Comparison of ENCODE assay signal across 8 mouse cellular contexts in the genomic region with DNA sequence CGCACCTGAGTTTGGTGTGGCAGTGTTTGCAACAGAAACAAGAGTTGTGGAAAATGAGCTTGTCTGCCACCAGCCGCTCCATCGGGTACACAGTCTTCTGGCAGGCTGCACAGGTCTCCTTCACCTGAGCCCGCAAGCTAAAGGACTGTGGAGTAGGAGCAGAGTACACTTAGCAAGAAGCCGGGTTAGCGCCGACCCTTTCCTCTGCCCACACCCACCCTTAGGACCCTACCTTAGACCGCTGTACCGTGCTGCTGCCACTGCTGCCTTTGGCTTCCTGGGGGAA. TPM values are rescaled to one million over a fixed set of nuclear protein-coding genes. Genes with fewer than 3 reads are reported as not detected.
DNase-seq lines count a peak whose midpoint lies in the region; ATAC-seq and TF ChIP-seq lines count a peak whose summit lies in the region.

No protein-coding gene starts in this region.

- peak overlapping the region; percentile 75 for H3K4me3 ChIP-seq in left cerebral cortex, adult 2 months
- peak overlapping the region; percentile 83 for H3K4me3 ChIP-seq in embryonic facial prominence, embryonic 11.5 days (ENCODE audit: low read depth, low read length)

- H3K27ac ChIP-seq in left cerebral cortex, adult 2 months = peak overlapping the region; percentile 99
- peak overlapping the region; percentile 99 for H3K27ac ChIP-seq in embryonic facial prominence, embryonic 11.5 days (replicated peaks; ENCODE audit: low read depth, low read length)

- intact Hi-C loops in left cerebral cortex, adult 2 months (cut with DNase I) = no loop called here

- H3K27me3 ChIP-seq in embryonic facial prominence, embryonic 11.5 days (ENCODE audit: control insufficient read depth, insufficient read depth, low read length) = no peaks in the 10 kb centered on the region

- H3K9me3 ChIP-seq in embryonic facial prominence, embryonic 11.5 days (replicated peaks; ENCODE audit: control insufficient read depth, low read length) = no peaks in the 10 kb centered on the region

- peaks cover 18% of the 10 kb centered on the region for H3K36me3 ChIP-seq in embryonic facial prominence, embryonic 11.5 days (replicated peaks; ENCODE audit: control insufficient read depth, insufficient read depth, low read depth, low read length)

- peaks cover 19% of the 10 kb centered on the region for H3K4me1 ChIP-seq in embryonic facial prominence, embryonic 11.5 days (ENCODE audit: control insufficient read depth, insufficient read depth, low read length)

- peak; percentile 27; the same call in 1 of the 2 replicates for ATAC-seq in embryonic facial prominence, embryonic 11.5 days (replicated peaks; ENCODE audit: insufficient number of reproducible peaks, low FRiP score, low TSS enrichment, low read depth)
- ATAC-seq in inflammation-experienced regulatory T-cells, adult 6 months = peak; percentile 3
- ATAC-seq in monocyte, adult 5-6 weeks (replicated peaks; ENCODE audit: insufficient number of reproducible peaks, low FRiP score, low TSS enrichment, poor library complexity, severe bottlenecking) = 0 out of 2 replicates have a peak, but pooled peaks have one; percentile 0

- peak overlapping the region; percentile 96 for H3K9ac ChIP-seq in embryonic facial prominence, embryonic 11.5 days (replicated peaks; ENCODE audit: low read length)

- no peak for TF ChIP-seq CTCF in left cerebral cortex, adult 2 months (IDR thresholded peaks at IDR 0.05)

- 41% methylated on average over 9 of the region's 9 CpGs for WGBS in embryonic facial prominence, embryonic 11.5 days

- H3K4me2 ChIP-seq in embryonic facial prominence, embryonic 11.5 days (ENCODE audit: low read depth, low read length) = peak overlapping the region; percentile 96

- no peak for DNase-seq in left cerebral cortex, adult 2 months (ENCODE audit: extremely low spot score in 1 of 2, low spot score in 2 of 2)
- no peak for DNase-seq in left cerebral cortex, adult 9 months (ENCODE audit: low spot score in 2 of 2)
- DNase-seq in embryonic facial prominence, embryonic 11.5 days (ENCODE audit: low spot score) = no peak
- no peak for DNase-seq in left cerebral cortex, adult 8-10 months (ENCODE audit: low spot score in 2 of 2)
- no peak for DNase-seq in adrenal gland, postnatal 25 days
- DNase-seq in ovary, postnatal 10 days (ENCODE audit: low spot score) = no peak

RNA-seq across cellular contexts. Expression of gene Gm10840, which starts 1.8 kb away (rescaled TPM):
- not detected for total RNA-seq in left cerebral cortex, adult 2 months (2021)
- 0.92 TPM in 1 of 2 replicates, not detected in the other for polyA plus RNA-seq in embryonic facial prominence, embryonic 11.5 days (2014; fragmentation: Nextera tagmentation; extraction: Ambion mirVana)
- polyA plus RNA-seq in inflammation-experienced regulatory T-cells, adult 6 months (2017; shearing (Covaris generic)) = not detected
- total RNA-seq in monocyte, adult 5-6 weeks (2017) = not detected in 3 replicates
- total RNA-seq in left cerebral cortex, adult 8-10 months (2022) = 1 to 10 TPM in 1 of 4 experiments, not detected in 3; 1.7 TPM
- not detected in 2 replicates for total RNA-seq in adrenal gland, postnatal 25 days (2021)

RNA-seq across cellular contexts. Expression of gene Limd2, which starts 1.8 kb away (rescaled TPM):
- 10 to 100 TPM; 78.1 to 96.5 TPM for total RNA-seq in left cerebral cortex, adult 2 months (2021)
- polyA plus RNA-seq in embryonic facial prominence, embryonic 11.5 days (2014; fragmentation: Nextera tagmentation; extraction: Ambion mirVana) = 431 and 442 TPM in 2 replicates
- polyA plus RNA-seq in inflammation-experienced regulatory T-cells, adult 6 months (2017; shearing (Covaris generic)) = 100 to 1,000 TPM; 535 to 666 (median 652) TPM
- 91.7 to 118 TPM (median 94.0 TPM) in 3 replicates for total RNA-seq in monocyte, adult 5-6 weeks (2017)
- 10 to 100 TPM; 79.3 to 90.2 (median 86.9) TPM for total RNA-seq in left cerebral cortex, adult 8-10 months (2022)
- 10.6 and 16.4 TPM in 2 replicates for total RNA-seq in adrenal gland, postnatal 25 days (2021)

RNA-seq across cellular contexts. Expression of gene Strada, which starts 43.1 kb away (rescaled TPM):
- 10 to 100 TPM; 30.9 to 31.5 TPM for total RNA-seq in left cerebral cortex, adult 2 months (2021)
- polyA plus RNA-seq in embryonic facial prominence, embryonic 11.5 days (2014; fragmentation: Nextera tagmentation; extraction: Ambion mirVana) = 33.4 and 35.8 TPM in 2 replicates
- polyA plus RNA-seq in inflammation-experienced regulatory T-cells, adult 6 months (2017; shearing (Covaris generic)) = 10 to 100 TPM; 28.1 to 45.4 (median 37.4) TPM
- total RNA-seq in monocyte, adult 5-6 weeks (2017) = 20.0 to 33.6 TPM (median 21.1 TPM) in 3 replicates
- 10 to 100 TPM; 29.0 to 34.0 (median 30.3) TPM for total RNA-seq in left cerebral cortex, adult 8-10 months (2022)
- total RNA-seq in adrenal gland, postnatal 25 days (2021) = 9.8 and 19.1 TPM in 2 replicates

RNA-seq across cellular contexts. Expression of gene Ccdc47, which starts 57.3 kb away (rescaled TPM):
- total RNA-seq in left cerebral cortex, adult 2 months (2021) = 10 to 100 TPM; 83.2 to 84.8 TPM
- polyA plus RNA-seq in embryonic facial prominence, embryonic 11.5 days (2014; fragmentation: Nextera tagmentation; extraction: Ambion mirVana) = 65.3 and 70.5 TPM in 2 replicates
- 10 to 100 TPM; 77.0 to 93.9 (median 77.0) TPM for polyA plus RNA-seq in inflammation-experienced regulatory T-cells, adult 6 months (2017; shearing (Covaris generic))
- total RNA-seq in monocyte, adult 5-6 weeks (2017) = 131 to 182 TPM (median 140 TPM) in 3 replicates
- total RNA-seq in left cerebral cortex, adult 8-10 months (2022) = 10 to 100 TPM; 83.3 to 93.9 (median 86.2) TPM
- total RNA-seq in adrenal gland, postnatal 25 days (2021) = 122 and 172 TPM in 2 replicates

RNA-seq across cellular contexts. Expression of gene Ddx42, which starts 57.9 kb away (rescaled TPM):
- 10 to 100 TPM; 63.4 to 68.7 TPM for total RNA-seq in left cerebral cortex, adult 2 months (2021)
- 95.4 and 102 TPM in 2 replicates for polyA plus RNA-seq in embryonic facial prominence, embryonic 11.5 days (2014; fragmentation: Nextera tagmentation; extraction: Ambion mirVana)
- 10 to 100 TPM; 55.6 to 92.5 (median 83.3) TPM for polyA plus RNA-seq in inflammation-experienced regulatory T-cells, adult 6 months (2017; shearing (Covaris generic))
- 90.8 to 119 TPM (median 99.4 TPM) in 3 replicates for total RNA-seq in monocyte, adult 5-6 weeks (2017)
- total RNA-seq in left cerebral cortex, adult 8-10 months (2022) = 10 to 100 TPM; 64.8 to 69.6 (median 68.7) TPM
- total RNA-seq in adrenal gland, postnatal 25 days (2021) = 57.1 and 64.5 TPM in 2 replicates
